Mouse (Mus musculus) neutrophil, adult 65 days (primary cell): ENCODE measurements around the gene Dda1. TPM values are rescaled to one million over a fixed set of nuclear protein-coding genes. Genes with fewer than 3 reads are reported as not detected.

Source experiments
- total RNA-seq: library from RNA; stranded (reverse); gene quantifications from 2 replicates; pipeline ENCODE4 v1.2.4, GENCODE M21; 2023

Dda1 gene
- total RNA-seq = 70.0 and 77.1 TPM in 2 replicates

DNA sequence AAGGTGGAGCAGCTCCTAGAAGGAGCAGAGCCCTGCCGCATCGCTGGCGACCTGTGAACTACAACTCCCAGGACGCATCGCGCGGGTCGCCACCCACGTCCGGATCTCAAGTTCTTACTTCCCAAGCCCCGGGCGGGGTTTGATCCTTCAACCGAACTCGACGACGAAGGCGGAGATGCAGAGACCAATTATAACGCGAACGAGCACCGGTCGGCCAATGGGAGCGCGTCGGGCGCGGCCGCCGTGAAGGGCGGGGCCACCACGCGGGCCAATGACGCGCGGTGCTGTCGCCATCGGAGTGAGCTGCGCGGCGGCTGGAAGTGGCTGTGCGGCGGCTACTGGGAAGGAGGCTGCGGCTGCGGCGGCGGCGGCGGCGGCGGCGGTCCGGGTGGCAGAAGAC is at the start of gene Dda1:
Dda1 (plus strand) TSS at position 284 of the 400 bp plus-strand sequence.

DNA sequence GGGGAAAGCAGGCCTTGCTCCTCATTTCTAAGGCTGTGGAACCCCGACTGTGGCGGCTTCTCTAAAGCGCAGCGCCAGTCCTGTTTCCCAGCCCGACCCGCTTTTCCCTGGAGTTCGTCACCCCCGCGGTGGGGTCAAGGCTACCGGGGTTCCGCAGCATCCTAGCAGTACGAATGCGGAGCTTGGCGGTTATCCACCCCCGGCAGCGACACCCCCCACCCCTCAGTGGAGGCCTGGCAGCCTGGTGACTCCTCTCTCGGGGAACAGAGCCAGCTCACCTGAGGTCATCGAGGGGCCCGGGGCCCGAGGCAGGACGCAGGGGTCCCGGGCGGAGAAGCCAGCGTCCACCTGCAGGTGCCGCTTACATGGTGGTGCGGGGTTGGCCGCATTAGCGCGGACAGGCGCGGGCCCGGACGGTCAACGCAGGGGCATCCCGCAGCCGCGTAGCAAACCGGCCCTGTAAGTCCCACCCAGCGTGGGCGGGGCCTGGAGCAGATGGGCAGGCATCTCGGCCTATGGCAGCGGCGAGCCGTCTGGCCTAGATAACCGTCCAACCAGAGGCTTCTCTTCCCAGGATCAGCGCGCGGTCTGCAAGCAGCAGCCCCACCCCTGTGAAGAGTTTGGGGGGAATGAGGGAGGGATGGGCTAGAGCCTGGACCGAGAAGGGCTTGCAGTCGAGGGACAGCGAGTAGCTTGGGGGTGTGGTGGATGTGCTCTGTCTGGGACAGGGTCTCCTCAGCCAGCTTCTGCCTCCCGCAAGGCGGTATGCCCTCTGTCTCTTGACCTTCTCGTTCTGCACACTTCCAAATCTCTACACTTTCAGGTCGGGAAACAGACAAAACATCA is 5.6 kb upstream of the Dda1 start, which contains the start of gene Abhd8:
Abhd8 (minus strand) TSS at position 468 of the 846 bp plus-strand sequence.

DNA sequence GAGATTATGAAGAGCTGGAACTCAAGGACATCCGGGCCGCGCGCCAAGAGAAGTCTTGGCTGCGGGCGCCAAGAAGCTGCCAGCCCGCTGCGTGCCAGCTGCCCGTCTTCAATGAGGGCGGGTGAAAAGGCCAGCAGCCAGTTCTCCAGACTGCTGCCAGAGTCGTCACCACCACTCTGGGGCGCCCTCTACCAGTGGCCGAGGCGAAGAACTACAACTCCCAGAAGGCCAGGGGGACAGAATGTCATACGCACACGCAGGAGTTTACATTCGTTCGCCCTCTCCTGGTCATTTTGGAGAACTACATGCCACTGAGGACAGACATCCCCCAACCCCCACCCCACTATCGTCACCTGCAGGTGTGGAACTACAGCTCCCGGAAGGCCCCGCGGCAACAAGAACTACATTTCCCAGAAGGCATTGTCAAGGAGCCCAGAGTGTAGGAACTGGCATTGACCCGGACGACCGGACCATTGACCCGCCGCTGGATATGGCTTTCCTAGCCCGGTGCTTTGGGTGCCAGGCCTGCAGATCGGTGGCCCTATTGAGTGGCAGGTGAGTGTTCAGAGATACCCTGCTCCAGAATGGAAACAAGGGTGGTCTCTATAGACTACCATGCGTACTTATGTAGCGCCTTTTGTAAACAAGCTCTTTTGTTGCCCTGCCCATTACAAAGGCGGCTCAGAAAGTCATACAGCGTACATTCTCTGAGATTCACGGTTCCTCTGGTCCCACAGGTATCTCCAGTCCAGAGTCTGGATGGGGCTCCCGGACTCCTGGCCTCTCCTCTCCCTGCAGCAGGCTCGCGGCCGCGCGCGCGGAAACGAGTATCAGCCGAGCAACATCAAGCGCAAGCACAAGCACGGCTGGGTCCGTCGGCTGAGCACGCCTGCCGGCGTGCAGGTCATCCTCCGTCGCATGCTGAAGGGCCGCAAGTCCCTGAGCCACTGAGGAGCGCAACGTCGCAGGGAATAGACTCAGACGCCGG is 4.2 kb upstream of the Dda1 start, which contains the start of gene Mrpl34:
Mrpl34 (plus strand) TSS at position 447 of the 988 bp plus-strand sequence.

DNA sequence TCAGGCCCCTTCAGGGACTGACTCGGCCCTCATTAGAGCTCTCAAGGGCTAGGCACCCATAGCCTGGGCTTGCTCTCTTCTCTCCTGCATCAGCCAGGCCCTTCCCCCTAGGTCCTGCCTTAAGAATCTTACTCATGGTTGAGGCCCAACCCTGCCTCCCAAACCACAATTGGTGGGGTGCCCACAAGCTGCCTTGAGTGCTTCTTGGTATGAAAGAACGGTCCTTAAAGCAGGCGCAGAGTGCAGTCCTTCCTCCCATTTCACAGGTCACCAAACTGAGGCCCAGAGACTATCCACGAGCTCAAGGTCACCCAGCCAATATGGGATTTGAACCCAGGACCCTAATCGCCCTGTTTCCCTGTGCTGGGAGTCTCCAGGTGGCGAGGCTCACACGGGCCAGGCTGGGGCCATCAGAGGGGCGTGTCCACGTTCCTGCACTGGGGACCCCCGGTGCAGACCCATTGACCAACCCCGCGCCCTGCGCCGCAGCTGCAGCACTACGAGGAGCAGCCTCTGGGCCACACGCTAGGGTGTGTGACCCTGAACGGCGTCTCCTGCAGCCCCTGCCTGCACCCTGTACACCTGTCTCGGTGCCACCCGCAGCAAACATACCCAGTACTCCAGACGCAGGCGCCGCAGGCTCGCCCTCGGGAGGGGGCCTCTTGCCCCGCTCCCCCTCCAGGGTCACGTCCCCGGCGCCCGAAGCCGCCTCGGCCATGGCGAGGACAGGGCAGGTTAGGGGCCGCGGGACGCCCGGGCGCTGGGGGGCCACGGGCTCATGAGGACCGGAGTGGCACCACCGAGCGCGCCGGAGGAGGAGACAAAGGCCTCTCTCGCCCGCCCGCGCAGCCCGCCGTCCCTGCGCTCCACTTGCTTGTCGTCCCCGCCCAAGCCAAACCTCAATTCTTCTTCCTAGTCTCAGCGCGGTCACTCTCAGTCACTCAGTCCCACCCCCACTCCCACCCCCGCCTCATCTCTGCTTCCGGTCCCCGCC is 16.4 kb downstream of the Dda1 start, which contains the start of gene Ano8:
Ano8 (minus strand) TSS at position 822 of the 994 bp plus-strand sequence.

DNA sequence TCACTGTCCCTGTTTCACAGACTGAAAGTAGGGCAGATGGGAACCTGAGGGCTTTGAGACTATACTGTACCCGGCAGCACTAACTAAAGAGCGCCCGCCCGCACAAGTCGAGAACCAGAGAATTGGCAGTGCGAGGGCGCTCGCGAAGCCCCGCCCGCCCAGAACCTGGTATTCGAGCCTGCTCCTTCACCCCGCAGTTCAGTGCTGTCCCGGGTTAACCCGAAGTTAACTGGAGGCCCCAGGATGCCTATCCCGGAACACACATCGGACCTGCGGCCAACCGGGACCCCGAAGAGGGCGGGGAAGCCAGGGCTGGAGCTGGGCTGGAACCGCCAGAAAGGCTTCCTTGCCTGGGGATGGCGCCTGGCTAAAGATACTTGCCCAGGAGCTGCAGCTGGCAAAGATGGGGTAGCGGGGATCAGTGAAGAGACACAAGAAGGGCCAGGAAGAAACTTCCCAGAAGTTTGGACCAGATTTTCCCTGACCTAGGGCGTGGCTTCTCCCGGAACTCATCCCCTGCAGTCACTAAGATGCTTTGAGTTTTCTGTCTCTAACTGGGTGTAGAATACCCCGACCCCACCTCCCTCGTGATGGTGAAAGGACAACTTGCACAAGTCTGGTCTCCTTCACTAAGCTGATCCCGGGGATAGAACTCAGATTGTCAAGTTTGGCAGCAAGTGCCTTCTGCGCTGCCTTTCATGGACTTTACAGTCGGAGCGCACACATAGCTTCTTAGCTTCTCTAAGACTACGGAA is 18.9 kb downstream of the Dda1 start, which contains the start of gene Gtpbp3:
Gtpbp3 (plus strand) TSS at position 413 of the 755 bp plus-strand sequence.

DNA sequence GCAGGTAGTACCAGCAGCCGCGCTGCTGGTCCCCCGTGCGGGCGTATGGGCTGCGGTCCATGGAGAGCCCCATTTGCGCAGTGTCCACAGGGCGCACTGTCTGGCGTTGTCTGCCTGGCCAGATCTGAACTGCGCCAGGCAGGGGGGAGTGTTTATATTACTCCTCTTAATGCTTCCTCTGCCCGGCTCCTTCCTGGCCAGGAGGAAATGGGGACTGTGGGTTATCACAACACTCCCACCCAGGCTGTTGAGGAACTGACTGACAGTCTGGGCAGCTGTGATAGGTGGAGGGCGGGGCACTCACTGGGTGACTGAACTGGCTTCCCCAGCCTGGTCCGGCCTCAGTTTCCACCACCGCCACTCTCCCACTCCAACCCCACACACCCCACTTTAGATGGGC is 42.6 kb downstream of the Dda1 start, which contains the start of gene Plvap:
Plvap (minus strand) TSS at position 109 of the 400 bp plus-strand sequence.

DNA sequence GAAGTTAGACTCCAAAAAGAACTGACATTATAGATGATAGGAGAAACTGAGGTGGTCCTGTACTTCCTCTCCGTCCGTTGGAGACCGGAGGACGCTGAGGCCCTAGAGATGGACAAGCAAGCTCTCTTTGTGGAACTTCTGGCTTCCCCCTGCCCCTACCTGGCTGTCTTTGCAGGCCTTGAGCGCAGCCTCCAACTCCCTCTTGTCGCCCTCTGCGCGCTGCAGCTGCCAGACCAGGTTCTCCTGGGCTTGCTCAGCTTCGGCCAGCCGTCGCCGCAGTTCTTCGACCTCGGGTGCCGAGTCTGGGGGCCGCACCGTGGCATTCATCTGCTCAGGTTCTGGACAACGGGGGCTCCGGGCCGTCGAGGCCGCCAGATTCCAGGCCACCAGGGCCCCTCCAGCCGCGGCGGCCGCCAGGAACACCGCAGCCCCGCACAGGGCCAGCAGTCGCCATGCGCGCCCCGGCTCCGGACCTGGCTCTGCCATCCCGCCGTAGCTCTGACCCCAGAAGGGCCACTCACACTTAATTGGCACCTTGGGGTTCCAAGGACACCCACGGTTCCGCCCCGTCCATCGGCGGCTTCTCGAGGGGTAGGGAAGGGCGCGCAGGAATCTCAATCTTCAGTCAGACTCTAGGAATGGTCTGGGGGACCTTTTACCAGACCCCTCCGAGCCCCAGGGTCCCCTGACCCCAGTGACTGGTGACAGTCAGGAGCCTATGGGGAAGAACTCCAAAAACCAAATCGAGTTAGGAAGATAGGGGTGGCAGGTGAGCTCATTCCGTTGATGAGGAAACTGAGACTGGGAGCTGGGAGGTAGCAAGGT is 56.4 kb downstream of the Dda1 start, which contains the start of gene Ccdc194:
Ccdc194 (minus strand) TSS at position 486 of the 825 bp plus-strand sequence.

Other genes starting within 250 kb of the Dda1 start
- 142 and 167 TPM in 2 replicates for gene Myo9b, start 196.5 kb upstream of the Dda1 start, total RNA-seq
- gene Haus8, start 196.3 kb upstream of the Dda1 start, total RNA-seq = 43.6 and 80.1 TPM in 2 replicates
- 129 and 136 TPM in 2 replicates for gene Use1, start 102.4 kb upstream of the Dda1 start, total RNA-seq
- gene Ocel1, start 97.9 kb upstream of the Dda1 start, total RNA-seq = 19.2 and 21.5 TPM in 2 replicates
- gene Nr2f6, start 87.2 kb upstream of the Dda1 start, total RNA-seq = 8.2 and 8.6 TPM in 2 replicates
- 0.16 TPM in 1 of 2 replicates, not detected in the other for gene Ushbp1, start 73.4 kb upstream of the Dda1 start, total RNA-seq
- gene Babam1, start 72.3 kb upstream of the Dda1 start, total RNA-seq = 48.3 and 53.8 TPM in 2 replicates
- 11.3 and 13.8 TPM in 2 replicates for gene Ankle1, start 63.2 kb upstream of the Dda1 start, total RNA-seq
- 3.6 and 5.1 TPM in 2 replicates for gene Abhd8, start 5.5 kb upstream of the Dda1 start, total RNA-seq
- 17.4 and 18.6 TPM in 2 replicates for gene Mrpl34, start 4.2 kb upstream of the Dda1 start, total RNA-seq
- gene Ano8, start 16.8 kb downstream of the Dda1 start, total RNA-seq = 3.0 and 3.9 TPM in 2 replicates
- gene Gtpbp3, start 18.9 kb downstream of the Dda1 start, total RNA-seq = 7.4 and 8.6 TPM in 2 replicates
- 0.47 TPM in 1 of 2 replicates, not detected in the other for gene Plvap, start 42.6 kb downstream of the Dda1 start, total RNA-seq
- not detected in 2 replicates for gene Ccdc194, start 56.5 kb downstream of the Dda1 start, total RNA-seq
- 10.9 and 16.2 TPM in 2 replicates for gene Bst2, start 68.3 kb downstream of the Dda1 start, total RNA-seq
- gene Mvb12a, start 73.7 kb downstream of the Dda1 start, total RNA-seq = 27.6 and 31.6 TPM in 2 replicates
- gene Tmem221, start 89.7 kb downstream of the Dda1 start, total RNA-seq = 0.32 TPM in 1 of 2 replicates, not detected in the other
- gene Nxnl1, start 97.4 kb downstream of the Dda1 start, total RNA-seq = not detected in 2 replicates
- 0.92 and 1.0 TPM in 2 replicates for gene Slc27a1, start 99.7 kb downstream of the Dda1 start, total RNA-seq
- gene Pgls, start 123.0 kb downstream of the Dda1 start, total RNA-seq = 74.4 and 81.6 TPM in 2 replicates
- 5.7 and 14.9 TPM in 2 replicates for gene Fam129c, start 128.4 kb downstream of the Dda1 start, total RNA-seq
- gene Colgalt1, start 141.8 kb downstream of the Dda1 start, total RNA-seq = 41.4 and 44.9 TPM in 2 replicates
- gene Unc13a, start 202.6 kb downstream of the Dda1 start, total RNA-seq = 0.05 TPM in 1 of 2 replicates, not detected in the other
- gene Jak3, start 207.1 kb downstream of the Dda1 start, total RNA-seq = 13.1 and 17.7 TPM in 2 replicates
- gene Insl3, start 220.0 kb downstream of the Dda1 start, total RNA-seq = 4.4 and 7.4 TPM in 2 replicates
- gene B3gnt3, start 232.6 kb downstream of the Dda1 start, total RNA-seq = 0.16 TPM in 1 of 2 replicates, not detected in the other